Mouse (Mus musculus) CD8-positive naive resting alpha-beta T cell, adult 2 months (primary cell): Measurements from ENCODE around the gene 4930415O20Rik.

Experiments used
- DNase-seq, 2 experiments: peaks; one replicate each; pipeline ENCODE4 v3.0.0; 2022; ENCODE audit warnings: low read depth in 2 of 2, low spot score in 2 of 2

4930415O20Rik gene

DNA sequence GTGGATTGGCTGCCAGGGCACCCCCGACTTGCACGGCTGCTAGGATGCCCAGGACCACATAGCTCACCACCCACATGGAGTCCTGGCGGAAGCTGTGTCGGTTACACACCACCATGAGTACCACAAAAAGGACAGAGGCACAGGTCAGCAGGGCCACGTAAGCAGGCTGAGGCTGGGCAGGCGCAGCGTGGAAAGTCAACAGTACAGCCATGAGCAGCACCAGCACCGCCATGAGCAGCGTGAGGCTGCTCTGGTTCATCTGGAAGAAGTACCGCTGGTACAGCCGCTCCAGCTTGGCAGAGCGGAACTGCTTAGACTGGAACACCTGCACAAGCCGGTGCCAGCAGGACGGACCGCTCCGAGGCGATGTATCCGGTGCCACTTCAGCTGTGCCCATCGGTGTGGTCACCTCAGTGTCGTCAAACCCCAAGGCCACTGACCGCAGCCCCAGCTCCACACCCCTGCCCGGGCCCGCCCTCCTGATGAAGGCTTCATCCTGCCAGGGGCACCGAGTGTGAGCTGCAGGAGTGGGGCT, 33.3 kb downstream of the 4930415O20Rik start:
- DNase-seq, result no peak

DNA sequence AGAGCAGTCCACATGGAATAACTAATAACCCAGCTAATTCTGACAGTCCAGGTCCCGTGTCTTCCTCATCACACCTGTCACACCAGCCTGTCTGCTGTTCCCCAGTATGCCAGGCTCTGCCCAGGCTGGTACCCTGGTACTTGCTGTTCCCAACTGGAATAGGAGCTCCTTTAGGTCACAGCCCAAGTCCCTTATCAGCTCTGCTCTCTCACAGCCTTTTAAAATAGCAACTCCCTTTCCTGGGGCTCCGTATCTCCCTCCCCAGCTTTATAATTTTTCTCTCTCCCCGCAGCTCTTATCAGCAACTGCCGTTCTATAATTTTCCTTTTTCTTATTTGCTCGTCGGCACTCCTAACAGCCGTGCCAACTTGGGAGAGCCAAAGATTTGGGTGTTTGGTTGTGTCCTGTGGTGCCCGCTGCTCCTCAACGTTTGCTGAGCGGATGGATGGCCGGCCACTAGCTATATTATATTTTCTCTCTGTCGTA, 35.3 kb downstream of the 4930415O20Rik start:
- no peak for DNase-seq

DNA sequence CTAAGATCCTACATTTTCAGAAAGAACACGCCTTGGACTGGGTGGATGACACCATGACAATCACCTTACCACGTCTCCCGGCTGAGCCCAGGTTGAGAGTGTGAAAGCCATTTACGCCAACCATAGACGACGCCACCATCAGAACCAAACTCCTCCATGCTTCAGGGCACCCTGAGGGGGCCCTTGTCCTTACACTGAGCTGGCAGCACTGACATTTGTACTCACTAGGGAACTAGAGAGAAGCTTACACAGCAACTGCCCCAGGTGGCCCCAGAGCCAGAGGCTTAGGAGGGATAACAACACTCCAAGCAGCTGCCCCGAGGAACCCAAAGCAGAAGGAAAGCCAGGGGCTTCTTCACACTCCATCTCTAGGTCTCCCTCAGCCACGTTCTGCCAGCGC, 35.9 kb downstream of the 4930415O20Rik start:
- no peak for DNase-seq

DNA sequence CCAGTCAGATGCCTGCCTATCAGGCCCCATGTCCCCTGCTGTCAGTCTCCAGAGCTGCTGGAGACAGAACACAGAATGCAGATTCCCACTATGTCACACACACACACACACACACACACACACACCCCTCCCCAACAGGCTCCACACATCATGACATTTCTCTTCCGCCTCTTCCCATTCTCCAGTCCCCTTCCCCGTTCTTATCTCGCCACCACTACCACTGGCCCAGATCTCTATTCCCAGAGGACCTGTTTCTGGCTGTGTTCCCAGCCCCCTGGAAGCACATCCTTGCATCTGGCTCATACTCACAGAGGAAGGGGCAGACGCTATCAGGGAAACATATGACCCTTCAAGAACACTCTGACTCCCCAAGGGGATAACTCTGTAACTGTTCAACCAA, 36.8 kb downstream of the 4930415O20Rik start:
- DNase-seq, result no peak

DNA sequence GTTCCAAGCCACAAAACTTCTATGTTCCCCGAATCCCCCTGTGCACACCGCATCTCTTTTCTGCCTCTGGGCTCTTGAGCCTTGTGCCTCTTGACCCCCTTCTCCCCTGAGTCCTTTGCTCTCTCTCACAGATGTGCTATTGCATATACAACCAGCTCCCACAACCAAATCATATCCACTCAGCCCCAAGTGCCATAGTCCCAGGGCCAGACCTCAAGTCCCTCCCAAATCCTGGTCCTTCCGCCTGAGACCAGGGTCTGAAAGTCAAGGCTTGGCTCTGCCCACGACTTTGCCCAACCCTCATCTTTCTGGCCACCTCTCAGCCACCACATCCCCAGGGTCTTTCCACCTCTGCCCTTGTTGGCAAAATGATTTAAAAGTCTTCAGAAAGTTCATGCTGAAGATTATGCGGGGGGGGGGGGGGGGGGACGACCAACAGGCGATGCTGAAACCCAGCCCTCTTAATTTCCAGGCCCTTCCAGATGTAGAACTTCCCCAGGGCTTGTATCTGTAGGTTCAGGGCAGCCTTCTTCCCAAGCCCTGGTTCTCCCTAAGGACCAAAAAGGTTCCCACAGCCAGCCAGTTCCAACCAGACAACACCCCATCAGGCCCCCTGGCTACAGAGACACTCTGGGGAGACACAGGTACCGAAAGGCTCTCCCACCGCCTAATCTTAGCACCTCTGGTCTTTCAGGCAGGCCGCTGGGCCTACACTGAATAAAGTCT, 37.4 kb downstream of the 4930415O20Rik start:
- DNase-seq, result no peak

DNA sequence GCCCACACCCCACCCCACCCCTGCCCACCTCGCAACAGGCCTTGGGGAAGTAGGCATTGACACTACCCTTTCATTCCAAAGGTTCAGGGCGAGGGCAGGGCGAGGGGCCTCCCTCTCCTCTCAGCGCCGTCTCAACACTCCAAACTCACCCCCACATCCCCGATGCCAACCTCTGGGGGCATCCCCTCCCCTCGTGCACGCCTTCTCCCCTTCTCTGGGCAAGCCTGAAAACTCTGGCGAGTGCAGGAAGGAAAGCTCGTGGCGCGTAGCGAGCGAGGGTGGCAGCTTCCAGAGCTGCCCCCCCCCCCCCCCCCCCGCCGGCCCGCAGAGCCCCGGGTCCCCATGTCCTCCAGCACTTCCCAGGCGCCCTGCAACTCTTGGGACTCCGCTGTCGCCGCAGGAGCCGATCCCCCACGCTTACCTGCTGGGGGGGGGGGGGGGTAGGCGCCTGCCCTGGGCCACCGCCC, 38.0 kb downstream of the 4930415O20Rik start:
- peak in 1 of 2 experiments; percentile 24 for DNase-seq

DNA sequence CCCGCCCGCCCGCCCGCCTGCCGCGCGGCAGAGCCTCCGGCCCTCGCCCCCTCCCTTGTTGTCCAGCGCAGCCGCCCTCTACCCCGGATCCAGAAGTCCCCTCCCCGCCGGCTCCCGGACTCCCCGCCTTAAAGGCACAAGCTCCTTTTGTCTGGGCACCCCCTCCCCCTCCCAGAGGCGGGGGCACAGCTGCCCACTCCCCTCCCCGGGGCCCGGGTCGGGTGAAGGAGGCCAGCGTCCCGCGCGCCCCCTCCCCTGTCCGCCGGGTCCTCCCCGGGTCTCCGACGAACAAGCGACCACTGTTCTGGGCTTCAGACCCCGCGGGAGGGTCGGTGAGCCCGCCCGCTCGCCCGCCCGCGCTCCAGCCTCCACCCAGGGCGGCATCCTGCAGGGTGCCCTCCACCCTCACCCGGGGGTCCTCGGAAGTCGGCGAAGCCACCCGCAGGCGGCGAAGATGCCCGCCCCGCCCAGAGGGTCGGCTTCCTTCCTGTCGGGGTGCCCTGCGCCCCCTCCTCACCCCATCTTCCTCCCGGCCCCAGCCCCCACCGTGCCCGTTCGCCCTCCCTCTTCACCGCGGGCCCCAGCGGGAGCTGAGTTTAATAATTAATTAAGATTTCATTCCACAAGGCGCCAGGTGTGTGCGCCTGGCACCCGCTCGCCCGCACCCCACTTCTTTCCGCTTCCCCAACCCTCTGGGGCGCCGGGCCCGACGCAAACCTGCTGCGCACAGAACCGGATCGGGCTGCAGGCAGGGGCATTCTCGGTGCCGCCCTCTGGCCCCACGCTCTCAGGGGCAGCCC, 38.7 kb downstream of the 4930415O20Rik start, which contains the start of gene Adcy6:
Gene Adcy6, minus strand, starts transcription at position 746 of the 800 bp plus-strand sequence.
- DNase-seq, result peak; percentile 31 to 43

DNA sequence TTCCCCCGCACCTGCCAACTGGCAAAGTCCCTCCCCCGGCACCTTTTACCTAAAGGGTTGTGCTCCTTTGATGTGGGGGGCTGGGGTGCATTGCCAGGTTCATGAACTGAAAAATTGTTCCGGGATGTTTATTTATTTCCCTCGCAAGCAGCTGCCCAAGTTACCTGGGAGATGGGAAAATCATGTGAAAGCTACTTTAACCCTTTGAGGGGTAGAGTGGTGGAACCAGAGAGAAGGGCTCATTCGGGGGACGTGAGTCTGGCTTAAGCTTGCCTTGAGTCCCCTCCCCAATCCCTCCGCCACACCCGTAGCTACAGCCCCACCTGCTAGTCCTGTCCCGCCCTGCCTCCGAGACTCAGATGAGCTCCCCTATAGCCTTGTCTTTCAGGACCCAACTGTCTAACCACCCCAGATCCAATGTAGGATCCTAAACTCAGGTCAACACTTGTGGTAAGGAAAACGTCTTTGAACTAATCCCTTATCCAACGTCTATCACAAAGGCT, 39.4 kb downstream of the 4930415O20Rik start:
- no peak for DNase-seq

DNA sequence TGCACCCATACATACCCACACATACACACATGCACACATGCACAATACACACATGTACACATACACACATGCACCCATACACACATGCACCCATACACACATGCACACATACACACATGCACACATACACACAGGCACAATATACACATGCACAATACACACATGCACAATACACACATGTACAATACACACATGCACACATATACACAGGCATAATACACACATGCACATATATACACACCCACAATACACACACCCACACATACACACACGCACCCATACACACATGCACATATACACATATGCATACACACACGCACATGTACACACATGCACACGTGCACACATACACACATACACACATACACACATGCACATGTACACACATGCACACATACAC, 41.4 kb downstream of the 4930415O20Rik start:
- DNase-seq, result no peak

DNA sequence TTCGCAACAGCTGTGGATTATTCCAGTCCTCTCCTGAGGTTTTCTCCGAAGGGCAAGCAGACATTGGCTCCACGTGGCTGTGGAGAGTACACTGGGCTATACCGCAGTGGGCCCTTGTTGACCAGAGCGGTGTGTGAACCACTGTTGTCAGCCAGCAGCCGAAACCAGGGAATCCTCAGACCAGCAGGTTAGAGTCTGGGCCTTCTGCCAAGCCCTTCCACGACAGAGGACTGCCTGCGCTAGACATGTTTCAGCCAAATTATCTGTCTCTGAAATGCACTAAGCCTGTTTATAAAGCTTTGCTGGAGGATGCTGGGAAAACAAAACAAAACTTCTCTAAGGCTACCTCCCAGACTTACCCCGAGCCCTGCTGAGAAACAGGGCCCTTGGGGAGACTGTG, 43.7 kb downstream of the 4930415O20Rik start:
- DNase-seq, result no peak

DNA sequence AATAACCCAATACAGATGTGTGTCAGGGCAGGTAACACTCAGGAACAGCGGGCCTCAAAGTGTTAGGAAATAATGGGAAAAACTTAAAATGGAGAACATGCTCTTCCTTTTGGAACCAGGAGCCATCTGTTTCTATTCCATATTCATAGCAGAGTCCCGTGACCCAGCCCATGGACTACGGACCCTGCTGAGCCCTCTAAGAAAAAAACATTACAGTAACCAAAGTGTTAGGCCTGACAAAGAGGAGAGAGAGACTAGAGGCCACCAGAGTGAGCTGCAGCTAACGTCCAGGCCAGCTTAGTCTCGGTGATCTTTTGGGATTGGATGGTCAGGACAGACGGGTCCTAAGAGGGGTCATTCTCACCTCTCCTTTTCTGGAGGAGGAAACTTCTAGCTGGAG, 44.2 kb downstream of the 4930415O20Rik start:
- DNase-seq, result no peak

DNA sequence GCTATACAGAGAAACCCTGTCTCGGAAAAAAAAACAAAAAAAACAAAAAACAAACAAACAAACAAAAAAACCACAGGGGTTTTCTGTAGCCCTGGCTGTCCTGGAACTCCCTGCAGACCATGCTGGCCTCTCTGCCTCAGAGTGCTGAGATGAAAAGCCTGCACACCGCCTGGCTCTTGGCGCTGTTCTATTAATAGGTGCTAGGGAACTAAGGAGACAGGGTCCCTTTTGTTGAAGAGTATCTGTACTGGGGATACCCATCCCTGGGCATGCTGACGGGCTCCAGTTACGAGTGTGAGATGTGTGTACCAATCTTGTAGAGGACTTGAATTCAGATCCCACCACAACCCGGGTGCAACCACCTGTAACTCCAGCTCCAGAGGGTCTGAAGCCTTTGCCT, 44.9 kb downstream of the 4930415O20Rik start:
- DNase-seq, result no peak

DNA sequence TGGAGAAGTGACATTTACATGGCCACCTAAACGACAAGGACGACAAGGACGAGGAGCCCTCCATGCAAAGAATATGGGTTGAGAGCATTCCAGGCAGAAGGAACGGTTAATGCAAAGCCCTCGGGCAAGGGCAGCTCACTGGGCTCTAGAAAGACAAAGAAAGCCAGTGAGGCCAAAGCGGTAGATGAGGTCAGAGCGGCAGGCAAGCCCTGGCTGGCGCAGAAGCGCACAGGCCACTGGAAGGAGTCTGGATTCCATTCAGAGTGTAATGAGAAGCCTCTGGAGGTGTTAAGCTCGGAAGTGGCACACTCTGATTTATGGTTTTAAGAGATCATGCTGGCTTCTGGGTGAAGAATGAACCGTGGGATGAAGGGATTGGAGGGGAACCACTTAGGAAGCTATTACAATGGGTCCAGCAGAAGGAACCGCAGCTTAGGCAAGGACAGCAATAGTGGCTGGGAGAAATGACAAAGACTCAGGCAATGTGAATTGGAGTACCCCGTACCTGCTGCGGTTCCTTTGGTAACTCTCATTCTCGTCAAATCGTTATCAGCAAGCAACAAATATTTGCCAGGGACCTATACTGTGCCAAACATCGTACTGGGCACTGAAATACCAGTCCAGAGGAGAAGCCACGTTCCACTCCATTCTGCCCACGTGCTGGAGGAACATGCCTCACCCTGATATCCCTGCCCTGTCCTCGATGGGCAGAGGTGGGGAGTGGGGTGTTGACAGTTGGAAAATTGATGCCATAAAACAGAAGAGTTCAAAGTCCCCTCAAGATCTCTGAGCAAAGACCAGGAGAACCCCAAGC, 45.8 kb downstream of the 4930415O20Rik start:
- no peak for DNase-seq

DNA sequence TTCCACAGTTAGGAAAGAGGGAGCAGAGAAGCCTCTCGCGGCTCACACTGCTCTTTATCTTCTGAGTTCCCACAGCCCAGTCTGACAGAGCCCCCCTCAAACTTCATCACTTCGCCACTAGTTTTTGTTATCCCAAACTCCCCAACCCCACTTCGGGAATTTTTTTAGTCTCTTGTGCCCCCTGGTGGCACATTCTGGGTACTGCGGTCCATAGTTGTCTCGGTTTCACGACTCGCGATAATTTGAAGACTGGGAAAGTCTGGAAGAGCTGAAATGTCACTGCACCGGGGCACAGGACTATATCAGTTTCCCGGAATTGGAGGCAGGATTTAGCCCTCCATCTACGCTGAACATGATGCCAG, 46.4 kb downstream of the 4930415O20Rik start:
- peak; percentile 56 to 64 for DNase-seq

DNA sequence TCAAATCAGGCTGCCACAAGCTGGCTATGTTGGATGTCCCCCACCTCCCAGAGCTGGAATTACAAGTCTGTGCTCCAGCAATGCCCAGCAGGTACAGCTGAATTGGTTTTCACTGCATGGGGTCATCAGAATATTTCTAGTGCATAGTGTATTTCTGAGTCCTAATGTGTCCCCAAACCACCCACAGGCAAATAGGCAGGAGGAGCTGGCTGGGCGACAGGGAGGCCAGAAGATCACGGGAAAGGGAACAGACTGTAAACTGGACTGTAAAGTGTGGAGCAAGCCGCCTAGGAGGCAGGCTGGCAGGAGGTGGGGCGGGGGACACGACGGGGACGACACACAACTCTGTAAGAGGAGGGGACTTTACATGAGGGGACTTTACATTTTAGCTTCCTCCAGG, 51.4 kb downstream of the 4930415O20Rik start:
- DNase-seq, result no peak

DNA sequence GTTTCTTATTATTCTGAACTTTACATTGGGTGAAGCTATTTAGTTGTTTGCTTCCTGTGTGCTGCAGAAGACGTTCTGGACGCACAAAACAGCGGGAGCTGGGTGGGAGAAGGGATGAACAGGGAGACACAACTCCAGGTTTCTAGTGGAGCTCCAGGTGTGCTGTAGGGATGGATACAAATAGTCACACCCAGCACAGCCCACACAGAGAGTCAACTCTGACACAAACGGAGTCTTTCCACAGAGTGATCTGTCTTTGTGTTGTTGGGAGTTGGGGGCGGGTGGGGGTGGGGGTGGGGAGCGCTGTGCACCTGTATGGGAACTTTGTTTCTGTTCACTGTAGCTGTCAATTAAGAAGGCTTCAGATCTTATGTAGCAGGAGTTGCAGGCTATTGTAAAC, 51.9 kb downstream of the 4930415O20Rik start:
- no peak for DNase-seq

DNA sequence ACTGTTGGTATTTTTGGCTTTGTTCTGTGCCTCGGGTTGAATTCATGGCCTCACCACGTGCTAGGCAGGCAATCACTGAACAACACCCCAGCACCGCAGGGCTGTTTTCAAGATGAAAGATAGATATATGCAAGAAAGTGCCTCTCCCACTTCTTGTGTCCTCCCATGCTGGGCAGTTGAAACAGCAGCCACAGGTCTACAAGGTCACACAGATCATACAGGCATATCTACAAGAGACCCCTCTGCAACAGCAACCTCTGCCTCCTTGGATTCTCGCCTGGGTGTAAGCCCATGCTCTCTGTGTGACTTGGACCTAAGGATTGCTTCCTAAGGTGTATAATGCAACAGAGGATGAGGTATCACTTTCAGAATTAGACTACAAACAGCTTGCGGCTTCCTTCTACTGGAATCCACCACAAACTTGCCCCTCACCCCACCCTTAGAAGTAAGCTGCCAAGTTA, 52.6 kb downstream of the 4930415O20Rik start:
- peak in 1 of 2 experiments; percentile 46 for DNase-seq

DNA sequence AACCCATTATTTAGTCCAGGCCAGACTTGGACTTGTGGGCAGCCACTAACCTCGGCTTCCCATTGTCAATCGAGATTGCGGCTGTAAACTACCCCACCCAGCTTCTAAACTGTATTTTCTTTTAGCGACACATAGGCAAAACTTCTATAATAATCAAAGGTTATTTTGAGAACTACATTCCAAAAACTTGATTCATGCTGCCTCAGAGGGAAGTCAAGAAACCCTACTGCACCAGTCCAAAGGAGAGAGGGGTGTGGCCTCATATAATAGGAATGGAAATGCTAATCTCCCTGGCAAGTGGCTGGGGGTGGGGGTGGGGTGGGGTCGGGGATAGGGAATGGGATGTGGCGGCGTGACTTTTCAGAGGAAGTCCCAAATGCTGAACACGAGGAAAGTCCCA, 55.3 kb downstream of the 4930415O20Rik start:
- no peak for DNase-seq

DNA sequence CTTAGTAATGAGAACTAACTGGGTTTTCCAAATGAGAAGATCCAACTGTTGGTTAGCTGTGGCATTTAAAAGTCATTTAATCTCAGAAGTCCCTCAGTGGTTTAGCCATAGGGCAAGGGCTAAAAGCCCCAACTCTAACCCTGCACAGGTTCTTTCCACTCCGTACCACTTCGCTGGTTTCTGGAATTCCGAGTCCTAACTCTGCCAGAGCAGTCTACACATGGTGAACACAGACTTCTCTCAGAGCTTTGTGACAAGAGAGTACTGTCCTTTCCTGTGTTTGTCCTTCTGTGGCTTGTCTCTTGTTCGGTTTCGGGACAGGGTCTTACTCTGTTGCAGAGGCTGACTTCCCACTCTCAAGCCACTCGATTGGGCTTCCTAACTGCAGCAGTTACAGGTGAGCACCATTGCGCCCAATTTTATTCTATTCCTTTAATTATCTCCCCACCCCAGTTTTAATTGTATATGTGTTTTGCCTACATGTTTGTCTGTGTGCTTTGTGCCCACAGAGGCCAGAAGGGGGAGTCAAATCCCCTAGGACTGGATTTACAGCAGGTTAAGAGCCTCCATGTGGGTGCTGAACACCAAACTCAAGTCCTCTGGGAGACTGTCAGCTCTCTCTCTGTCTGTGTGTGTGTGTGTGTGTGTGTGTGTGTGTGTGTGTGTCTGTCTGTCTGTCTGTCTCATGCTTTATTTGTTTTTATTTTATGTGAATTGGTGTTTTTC, 55.8 kb downstream of the 4930415O20Rik start:
- no peak for DNase-seq

DNA sequence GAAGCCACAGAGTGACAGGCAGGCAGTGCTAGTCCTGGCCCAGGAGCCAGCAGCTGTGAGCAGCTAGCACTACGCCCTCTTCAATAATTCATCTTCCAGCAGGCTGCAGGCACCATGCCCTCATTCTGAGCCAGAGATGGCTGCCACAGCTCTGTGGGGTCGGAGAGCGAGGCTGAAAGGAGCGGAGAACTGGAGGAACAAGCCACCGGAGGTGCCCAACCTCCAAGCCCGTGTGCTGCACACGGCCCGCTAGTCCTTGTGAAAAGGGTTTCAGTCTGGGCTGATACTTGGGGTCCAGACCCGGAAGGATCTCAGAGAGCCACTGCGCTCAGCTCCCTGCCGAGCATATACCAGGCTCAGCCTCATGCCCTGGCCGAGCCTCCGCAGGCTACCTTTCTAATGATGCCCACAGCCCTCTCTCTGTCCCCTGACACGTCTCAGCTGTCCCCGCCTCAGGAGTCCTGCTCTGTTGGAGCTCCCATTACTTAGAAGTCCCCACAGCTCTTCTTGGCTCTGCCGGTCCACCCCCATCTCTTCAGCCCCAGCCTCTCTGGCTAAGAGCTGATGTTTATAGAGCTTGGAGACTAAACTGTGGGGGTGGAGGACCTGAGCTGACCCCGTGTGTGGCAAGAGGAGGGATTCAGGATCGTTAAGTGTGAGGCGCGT, 57.9 kb downstream of the 4930415O20Rik start:
- DNase-seq, result no peak
